In genomic region chr12:83445587-83445986, GRCm38 (mm10) we compare ENCODE assay signal across 17 mouse cellular contexts. TPM values are rescaled to one million over a fixed set of nuclear protein-coding genes. Genes with fewer than 3 reads are reported as not detected.
DNase-seq lines count a peak whose midpoint lies in the region; ATAC-seq and TF ChIP-seq lines count a peak whose summit lies in the region.
"Had no signal": no experiment of that assay in that cellular context is flagged by ENCODE, and none has a peak within 500 bp of the region (broad histone marks: within the 10 kb centered on the region; RNA-seq: fewer than 3 reads in every experiment).

No protein-coding gene starts in this region.

- H3K4me1 ChIP-seq in kidney, embryonic 14.5 days (ENCODE audit: control insufficient read depth, insufficient read depth, low read length) = no peaks in the 10 kb centered on the region
- no peaks in the 10 kb centered on the region for H3K4me1 ChIP-seq in kidney, adult 2 months (ENCODE audit: control insufficient read depth, insufficient read depth, low read length)
- H3K4me1 ChIP-seq in liver, postnatal 0 days (ENCODE audit: insufficient read depth) = peaks cover 7% of the 10 kb centered on the region; the same call in 1 of the 2 replicates
- H3K4me1 ChIP-seq: embryonic facial prominence, embryonic 12.5 days; neural tube, embryonic 15.5 days had no signal

- peak; percentile 26 for DNase-seq in adrenal gland, postnatal 10 days
- no peak for DNase-seq in adrenal gland, adult 18-20 months (ENCODE audit: low spot score in 2 of 2)
- DNase-seq in kidney, adult 18-20 months = peak; percentile 35
- peak; percentile 44 for DNase-seq in kidney, adult 2 months
- DNase-seq in liver, postnatal 0 days = peak; percentile 47
- DNase-seq in left cerebral cortex, adult 18-20 months (ENCODE audit: low spot score in 2 of 2) = no peak
- DNase-seq in urinary bladder, postnatal 4 days (ENCODE audit: low spot score in 2 of 2) = no peak
- DNase-seq: cerebellum, adult 11-12 months; gastrocnemius, postnatal 36 days; thymus, postnatal 25 days had no signal

- H3K27me3 ChIP-seq in kidney, embryonic 14.5 days (ENCODE audit: control insufficient read depth, insufficient read depth, low read length) = no peaks in the 10 kb centered on the region
- no peaks in the 10 kb centered on the region for H3K27me3 ChIP-seq in kidney, adult 2 months (replicated peaks; ENCODE audit: control insufficient read depth, insufficient read depth, low read length)
- H3K27me3 ChIP-seq in liver, postnatal 0 days (ENCODE audit: insufficient read depth, low read length) = no peaks in the 10 kb centered on the region
- H3K27me3 ChIP-seq: CH12.LX; embryonic facial prominence, embryonic 12.5 days; hindbrain, embryonic 12.5 days; neural tube, embryonic 15.5 days had no signal

- 70% methylated on average over 6 of the region's 6 CpGs for WGBS in kidney, embryonic 14.5 days
- WGBS in kidney, adult 2 months = 50% methylated on average over 6 of the region's 6 CpGs
- 58% methylated on average over 6 of the region's 6 CpGs for WGBS in liver, postnatal 0 days (ENCODE audit: insufficient replicate concordance)

- no peak overlapping the region for H3K4me2 ChIP-seq in kidney, embryonic 14.5 days (replicated peaks; ENCODE audit: low read depth, low read length)
- H3K4me2 ChIP-seq in liver, postnatal 0 days (ENCODE audit: low read depth, low read length) = no peak overlapping the region
- H3K4me2 ChIP-seq: embryonic facial prominence, embryonic 12.5 days; hindbrain, embryonic 12.5 days; midbrain, embryonic 11.5 days; neural tube, embryonic 15.5 days had no signal

- no peak for TF ChIP-seq POLR2A in kidney, adult 2 months (IDR thresholded peaks at IDR 0.05; ENCODE audit: low read depth, low read length)

- ATAC-seq in kidney, embryonic 14.5 days (ENCODE audit: low FRiP score, low TSS enrichment) = no peak
- peak; percentile 83 for ATAC-seq in liver, postnatal 0 days

- H3K4me3 ChIP-seq in kidney, embryonic 14.5 days (ENCODE audit: low read length) = no peak overlapping the region
- no peak overlapping the region for H3K4me3 ChIP-seq in kidney, adult 2 months (ENCODE audit: insufficient read depth, low read depth, low read length)
- no peak overlapping the region for H3K4me3 ChIP-seq in liver, postnatal 0 days (ENCODE audit: low read depth, low read length)
- H3K4me3 ChIP-seq: embryonic facial prominence, embryonic 12.5 days; hindbrain, embryonic 12.5 days; neural tube, embryonic 15.5 days had no signal

- no peaks in the 10 kb centered on the region for H3K9me3 ChIP-seq in kidney, embryonic 14.5 days (ENCODE audit: control insufficient read depth, low read length)
- no peaks in the 10 kb centered on the region for H3K9me3 ChIP-seq in liver, postnatal 0 days (ENCODE audit: low read length)
- H3K9me3 ChIP-seq: embryonic facial prominence, embryonic 12.5 days; hindbrain, embryonic 12.5 days; neural tube, embryonic 15.5 days had no signal

- no peaks in the 10 kb centered on the region for H3K36me3 ChIP-seq in kidney, embryonic 14.5 days (ENCODE audit: control insufficient read depth, insufficient read depth, low read length)
- no peaks in the 10 kb centered on the region for H3K36me3 ChIP-seq in kidney, adult 2 months (ENCODE audit: control insufficient read depth, insufficient read depth, low read length)
- no peaks in the 10 kb centered on the region for H3K36me3 ChIP-seq in liver, postnatal 0 days (replicated peaks; ENCODE audit: insufficient read depth, low read length)
- H3K36me3 ChIP-seq: embryonic facial prominence, embryonic 12.5 days; hindbrain, embryonic 12.5 days; neural tube, embryonic 15.5 days had no signal

- no peak for TF ChIP-seq CTCF in kidney, adult 2 months (conservative IDR thresholded peaks at IDR 0.05; ENCODE audit: insufficient read depth, insufficient read length, low read depth, low read length)
- TF ChIP-seq CTCF in liver, postnatal 0 days (IDR thresholded peaks at IDR 0.05; ENCODE audit: low read depth) = no peak

- TF ChIP-seq EP300 in liver, postnatal 0 days (IDR thresholded peaks at IDR 0.05; ENCODE audit: low read depth) = no peak

- H3K9ac ChIP-seq in kidney, embryonic 14.5 days (ENCODE audit: low read depth, low read length) = no peak overlapping the region
- H3K9ac ChIP-seq in liver, postnatal 0 days (replicated peaks) = no peak overlapping the region
- H3K9ac ChIP-seq: embryonic facial prominence, embryonic 12.5 days; hindbrain, embryonic 12.5 days; liver, embryonic 14.5 days; neural tube, embryonic 15.5 days had no signal

- H3K27ac ChIP-seq in kidney, embryonic 14.5 days (ENCODE audit: low read depth, low read length) = no peak overlapping the region
- H3K27ac ChIP-seq in kidney, adult 2 months (ENCODE audit: insufficient read depth, low read depth, low read length) = no peak overlapping the region
- H3K27ac ChIP-seq in liver, postnatal 0 days (ENCODE audit: low read depth) = peak overlapping the region; percentile 50
- H3K27ac ChIP-seq: embryonic facial prominence, embryonic 12.5 days; hindbrain, embryonic 12.5 days; liver, embryonic 14.5 days; neural tube, embryonic 15.5 days had no signal

RNA-seq across cellular contexts. Expression of gene Dpf3, which starts 41.9 kb away (rescaled TPM):
- 10 to 100 TPM in 1 of 2 experiments, 1 to 10 TPM in 1; 9.2 to 12.7 TPM for total RNA-seq in adrenal gland, postnatal 10 days (2021)
- total RNA-seq in adrenal gland, adult 18-20 months (2021) = 1 to 10 TPM; 7.3 to 7.7 TPM
- polyA plus RNA-seq in kidney, embryonic 14.5 days (2014; fragmentation: Nextera tagmentation; extraction: Ambion mirVana) = 14.5 and 15.5 TPM in 2 replicates
- 4.0 TPM in 2 replicates for polyA plus RNA-seq in kidney, adult 2 months (2012; rRNA removed)
- polyA plus RNA-seq in liver, postnatal 0 days (2015; fragmentation: Nextera tagmentation; extraction: Ambion mirVana) = 4.5 and 7.5 TPM in 2 replicates
- 1 to 10 TPM; 4.9 to 5.6 TPM for total RNA-seq in left cerebral cortex, adult 18-20 months (2021)

Comparison
In these comparisons a context has a peak if more than half of its experiments do, and no peak if none do; other contexts are left out.
1. DNase-seq: peak in adrenal gland, postnatal 10 days (single experiment), kidney, adult 18-20 months (single experiment), kidney, adult 2 months (single experiment) and liver, postnatal 0 days (single experiment); none in adrenal gland, adult 18-20 months (0 of 2), left cerebral cortex, adult 18-20 months (0 of 2) and urinary bladder, postnatal 4 days (0 of 2).